Mouse (Mus musculus): ENCODE measurements at regions not wholly inside any gene's neighbourhood (a gene's known extent, or its start where the extent isn't known, plus 50 kb on each side); places are given as distances from the start of the nearest gene placed in this dataset.

DNA sequence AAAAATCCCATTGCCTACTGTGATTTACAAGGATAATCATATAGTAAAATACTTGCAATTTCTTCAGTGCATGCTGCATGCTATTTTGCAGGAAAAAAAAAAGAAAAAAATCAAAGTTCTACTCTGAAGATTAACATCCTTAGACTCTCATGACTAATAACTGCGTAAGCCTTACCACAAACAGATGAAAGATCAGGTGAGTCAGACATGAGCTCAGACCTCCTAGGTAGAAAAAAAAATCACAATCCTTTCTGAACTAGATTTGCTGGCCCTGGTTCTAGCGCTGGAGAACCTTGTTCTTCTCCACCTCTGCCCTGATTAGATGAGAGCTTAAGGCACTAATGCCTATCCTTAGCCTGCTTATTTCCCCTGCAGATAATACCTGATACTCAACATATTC, 96.1 kb upstream of the Snap25 start:
- no peak for DNase-seq

DNA sequence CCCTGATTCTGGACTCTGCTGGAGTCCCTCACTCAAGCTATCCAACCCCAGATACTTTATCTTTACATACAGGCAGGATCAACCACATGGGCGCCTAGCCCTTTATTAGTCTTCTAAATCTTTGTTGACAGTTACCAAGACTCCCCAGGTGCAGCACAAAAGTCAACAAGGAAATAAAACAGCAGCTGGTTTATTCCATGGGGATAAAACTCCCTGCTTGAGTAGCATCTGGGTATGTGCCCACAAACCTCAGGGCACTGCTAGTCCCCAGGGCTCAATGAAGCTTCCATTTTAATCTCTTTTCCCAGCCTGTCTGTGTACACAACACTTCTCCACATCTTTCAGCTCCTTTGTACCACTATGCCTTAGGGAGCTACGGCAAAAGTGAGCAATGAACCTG, 95.1 kb upstream of the Snap25 start:
- no peak for DNase-seq

DNA sequence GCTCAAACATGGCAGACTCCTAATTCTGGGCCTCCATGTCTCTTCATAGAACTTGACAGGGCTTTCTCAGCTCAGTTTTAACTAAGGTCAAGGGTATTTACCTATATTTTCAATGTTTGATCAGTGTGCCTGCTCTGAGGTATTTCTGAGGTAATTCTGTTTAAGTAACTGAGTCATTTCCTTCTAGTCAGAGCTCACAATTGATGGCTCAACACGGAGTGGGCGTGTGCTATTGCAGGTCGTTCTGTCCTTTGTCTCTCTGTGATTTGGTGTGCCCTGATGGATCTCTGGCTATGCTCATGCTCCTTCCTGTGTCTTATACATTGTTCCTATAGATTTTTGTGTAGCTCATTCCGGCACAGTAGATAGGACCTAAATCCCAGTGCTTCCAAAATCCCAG, 92.9 kb upstream of the Snap25 start:
- DNase-seq, result no peak

DNA sequence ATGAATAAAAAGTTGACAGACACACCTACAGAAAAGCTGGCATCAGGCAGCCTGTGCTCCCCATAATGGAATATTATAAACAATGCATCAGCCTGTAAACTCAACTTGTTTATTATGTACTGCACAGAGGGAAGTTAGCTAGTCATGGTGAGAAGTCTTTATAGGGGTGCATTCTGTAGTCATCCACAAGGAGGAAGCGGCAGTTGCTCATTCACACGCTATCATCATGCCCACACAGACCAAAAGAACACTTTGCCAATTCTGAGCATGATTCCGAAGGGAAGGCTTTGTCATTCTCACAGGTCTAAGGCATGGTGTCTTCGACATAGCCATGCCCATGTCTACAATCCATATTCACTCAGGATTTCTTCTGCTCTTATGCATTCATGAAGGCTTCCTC, 92.3 kb upstream of the Snap25 start:
- no peak for DNase-seq

DNA sequence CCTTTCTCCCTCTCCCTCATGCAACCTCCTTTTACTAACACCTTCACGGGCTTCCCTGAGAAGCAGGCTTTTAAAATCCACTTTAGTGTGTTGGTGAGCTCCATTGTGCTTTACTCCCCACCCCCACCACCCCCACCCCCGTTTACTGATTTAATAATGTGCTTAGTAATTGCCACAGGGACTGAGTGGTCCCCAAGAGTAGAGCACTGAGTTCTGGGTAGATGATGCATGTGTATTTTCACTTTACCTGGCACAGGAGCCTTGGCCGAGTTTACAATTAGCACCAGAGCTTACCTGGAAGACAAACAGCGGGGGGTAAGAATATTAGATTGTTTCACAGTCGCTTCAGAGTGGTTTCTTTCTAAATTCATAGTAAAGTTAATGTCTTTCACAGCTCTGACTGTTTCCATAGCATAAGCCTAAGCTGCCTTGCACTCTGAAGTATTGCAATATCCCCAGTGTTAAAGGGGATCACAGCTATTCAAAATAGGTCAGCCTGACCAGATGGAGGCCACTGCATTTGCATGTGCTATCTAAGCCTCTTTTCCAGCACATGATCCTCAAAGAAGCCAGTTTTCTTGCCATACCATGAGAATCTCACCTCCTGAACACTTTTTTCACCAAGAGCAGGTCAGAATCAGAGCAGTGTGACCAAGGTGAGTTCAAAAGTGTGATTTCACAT, 89.3 kb upstream of the Snap25 start:
- DNase-seq, result no peak

DNA sequence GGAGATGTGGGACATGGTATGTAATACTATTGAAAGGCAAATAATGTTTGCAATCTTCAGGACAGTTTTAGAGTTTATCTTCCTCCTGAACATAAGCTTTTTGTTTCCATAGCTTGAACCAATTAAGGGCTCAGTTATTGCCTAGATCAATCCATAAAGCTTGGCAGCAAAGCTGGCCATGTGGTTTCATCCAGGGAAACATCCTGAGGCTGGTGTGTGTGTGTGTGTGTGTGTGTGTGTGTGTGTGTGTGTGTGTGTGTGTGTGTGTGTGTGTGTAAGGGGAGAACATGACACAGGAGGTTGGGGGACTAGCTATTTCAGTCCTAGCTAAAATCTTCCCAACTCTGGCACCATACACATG, 88.8 kb upstream of the Snap25 start:
- DNase-seq, result no peak

DNA sequence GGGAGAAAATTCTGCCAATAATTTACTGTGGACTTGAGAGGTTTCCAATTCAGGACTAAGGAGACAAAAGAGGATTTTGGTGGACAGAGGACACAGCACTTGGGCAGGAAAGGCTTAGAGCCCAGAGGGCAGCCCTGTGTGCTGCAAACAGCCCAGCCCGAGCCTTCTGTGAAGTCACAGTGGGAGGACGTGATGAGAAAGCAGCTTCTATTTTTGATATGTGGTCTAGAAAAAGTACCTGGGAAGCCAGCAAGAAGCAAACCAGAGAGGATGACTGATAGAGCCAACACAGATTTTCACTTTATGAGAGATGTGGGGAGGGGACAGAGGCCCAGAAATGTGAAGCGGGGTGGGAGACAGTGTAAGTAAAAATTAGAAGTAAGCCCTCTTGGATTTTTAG, 66.3 kb upstream of the Snap25 start:
- DNase-seq, result peak; percentile 26 to 60

DNA sequence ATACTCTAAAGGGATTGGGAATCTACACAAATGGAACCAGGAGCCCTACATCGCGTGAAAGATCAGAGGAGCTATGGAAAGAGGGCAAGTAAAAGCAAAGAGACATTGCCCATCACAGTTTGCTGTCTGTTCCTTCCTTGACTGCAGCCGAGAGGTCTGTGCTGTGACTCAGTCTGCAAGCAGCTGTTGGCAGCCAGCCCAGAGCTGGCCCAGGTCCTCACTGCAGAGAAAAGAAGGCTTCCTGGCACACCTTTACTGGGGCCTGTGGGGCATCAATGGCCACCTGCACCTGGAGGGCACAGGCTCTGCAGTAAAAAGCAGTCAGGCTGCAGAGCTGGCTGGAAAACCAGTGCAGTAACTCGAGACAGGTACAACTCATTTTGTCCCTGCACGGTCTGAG, 64.6 kb upstream of the Snap25 start:
- peak; percentile 94 for DNase-seq

DNA sequence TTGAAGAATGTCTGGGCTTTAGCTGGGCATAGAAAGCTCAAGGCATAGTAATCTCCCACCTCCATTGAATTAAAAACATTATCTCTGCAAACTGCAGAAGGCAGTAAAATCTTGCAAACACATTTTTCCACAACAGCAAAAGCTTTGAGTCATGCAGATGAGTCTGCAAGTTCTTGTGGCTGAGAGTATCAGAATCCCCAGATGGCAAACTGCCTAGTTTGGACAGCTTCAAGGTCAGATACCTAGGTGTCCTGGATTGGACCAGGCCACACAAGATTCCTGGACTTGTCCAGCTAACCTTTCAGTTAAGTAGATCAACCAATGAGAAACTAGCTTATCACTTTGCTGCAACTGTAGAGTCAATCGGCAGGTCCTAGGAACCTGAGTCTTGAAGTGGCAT, 62.5 kb upstream of the Snap25 start:
- DNase-seq, result no peak

DNA sequence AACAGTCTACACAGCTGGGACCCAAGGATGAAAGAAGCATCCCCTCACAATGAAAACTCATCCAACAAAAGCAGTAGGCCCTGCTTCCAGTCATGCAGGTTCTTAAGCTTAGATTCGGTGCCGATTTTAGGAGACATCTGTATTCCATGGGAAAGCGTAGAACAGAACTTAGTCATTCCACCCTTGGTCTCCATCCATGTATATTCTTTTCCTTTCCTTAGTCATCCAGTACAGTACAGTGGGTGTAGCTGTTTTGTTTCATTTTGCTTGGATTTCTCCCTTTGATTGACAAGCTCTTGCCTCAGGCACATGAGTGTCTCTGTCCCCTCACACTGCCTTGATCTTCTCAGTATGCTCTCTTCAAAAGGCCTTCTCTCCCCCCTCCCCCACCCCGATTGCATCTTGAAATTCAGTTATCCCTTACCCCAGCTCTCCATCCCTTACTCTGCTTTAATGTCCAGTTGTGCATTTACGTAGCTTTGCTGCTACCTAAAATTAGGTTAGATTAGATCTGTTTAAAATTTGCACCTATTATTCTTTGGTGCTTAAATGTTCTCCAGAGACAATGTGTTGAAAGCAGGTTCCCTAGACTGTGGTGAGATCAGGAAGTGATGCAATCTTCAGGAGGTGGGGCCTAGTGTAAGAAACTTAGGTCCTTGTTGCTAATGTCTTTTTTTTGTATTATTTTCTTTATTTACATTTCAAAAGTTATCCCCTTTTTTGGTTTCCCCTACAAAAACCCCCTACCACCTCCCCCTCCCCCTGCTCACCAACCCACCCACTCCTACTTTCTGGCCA, 60.8 kb upstream of the Snap25 start:
- no peak for DNase-seq
